Mouse (Mus musculus): ENCODE data around the gene Pin1. TPM values are rescaled to one million over a fixed set of nuclear protein-coding genes. Genes with fewer than 3 reads are reported as not detected.
"Not testable (repeated sequence)": the region's sequence is repeated elsewhere in the genome, so short reads cannot be mapped to it uniquely, and the experiment has no call there.

Gene Pin1
- total RNA-seq, 1 experiment from 2014 or later, result 20.2 TPM

GRCm38 (mm10) chr9:20662325-20662724 is 10.4 kb downstream of the Pin1 start:
- peak; percentile 84 for DNase-seq

- no peak for DNase-seq
Measured at GRCm38 (mm10) chr9:20662874-20663273, 11.0 kb downstream of the Pin1 start.

GRCm38 (mm10) chr9:20663956-20664355 is 12.1 kb downstream of the Pin1 start:
- DNase-seq, result no peak

DNA sequence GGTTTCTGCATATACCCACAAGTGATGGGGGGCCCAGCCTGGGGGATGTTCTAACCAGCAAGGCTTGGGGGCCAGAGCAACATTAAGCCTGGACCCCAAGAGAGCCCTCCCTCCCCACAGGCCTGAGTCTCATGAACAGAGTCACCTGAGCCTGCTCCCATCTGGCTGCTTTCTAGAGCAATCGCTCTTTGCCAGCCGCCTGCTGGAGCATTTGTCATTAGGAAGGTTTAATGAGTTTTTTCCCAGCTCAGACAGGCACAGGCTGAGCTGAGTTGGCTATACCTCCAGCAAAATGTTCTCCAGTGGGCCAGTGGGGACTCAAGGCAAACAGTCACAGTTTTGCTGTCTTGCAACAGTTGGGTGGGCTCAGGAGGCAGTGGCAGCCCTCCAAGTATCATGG is 12.5 kb downstream of the Pin1 start:
- DNase-seq, result no peak

DNA sequence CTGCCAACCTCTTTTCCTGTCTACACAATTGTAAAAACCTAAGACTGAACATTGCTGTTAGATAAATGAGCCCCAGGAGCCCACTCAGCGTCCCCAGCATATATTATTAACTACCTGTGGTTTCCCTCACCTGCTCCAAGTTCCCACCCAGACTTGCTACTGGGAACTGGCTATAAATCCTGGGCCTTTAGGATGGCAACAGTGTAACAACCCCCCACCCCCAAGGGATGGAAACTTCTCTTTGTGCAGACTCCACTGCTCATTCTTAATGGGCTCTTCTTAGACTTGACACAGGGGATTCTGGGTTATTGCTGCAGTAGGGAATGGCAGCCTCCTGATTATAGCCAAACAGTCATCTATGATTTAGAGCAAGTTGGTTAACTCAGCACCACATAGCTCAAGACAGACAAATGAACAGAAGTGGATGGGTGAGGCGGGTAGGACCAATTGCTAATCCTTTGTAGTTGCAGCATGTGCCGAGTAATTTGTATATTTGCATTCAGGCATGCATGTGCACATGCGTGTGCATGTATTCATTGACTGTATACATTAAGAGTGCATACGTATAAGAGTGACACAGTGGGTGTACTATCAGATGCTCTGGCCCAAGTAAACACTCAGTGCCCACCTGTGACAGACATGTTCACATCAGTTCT is 13.2 kb downstream of the Pin1 start:
- no peak for DNase-seq

- no peak for DNase-seq
Measured at GRCm38 (mm10) chr9:20665925-20666324, 14.0 kb downstream of the Pin1 start.

GRCm38 (mm10) chr9:20666510-20667034 is 14.7 kb downstream of the Pin1 start:
- DNase-seq, result no peak

DNA sequence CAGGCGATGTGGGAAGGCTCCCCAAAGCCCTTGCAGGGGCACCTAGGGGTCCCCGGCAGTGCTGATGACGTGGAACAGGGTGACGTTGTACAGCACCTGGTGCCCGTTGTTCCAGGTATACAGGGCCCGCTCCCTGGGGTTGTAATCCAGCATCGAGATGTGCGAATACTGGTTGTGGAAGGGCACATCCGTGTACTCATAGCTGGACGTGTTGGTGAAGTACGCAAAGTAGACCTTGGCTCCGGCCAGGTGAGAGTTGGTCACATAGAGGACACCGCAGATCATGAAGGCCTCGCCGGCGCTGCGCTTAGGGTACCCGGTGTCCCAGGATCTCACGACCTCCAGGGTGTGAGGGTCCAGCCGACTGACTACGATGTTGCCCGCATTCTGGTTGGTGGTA is 16.2 kb downstream of the Pin1 start:
- no peak for DNase-seq

DNA sequence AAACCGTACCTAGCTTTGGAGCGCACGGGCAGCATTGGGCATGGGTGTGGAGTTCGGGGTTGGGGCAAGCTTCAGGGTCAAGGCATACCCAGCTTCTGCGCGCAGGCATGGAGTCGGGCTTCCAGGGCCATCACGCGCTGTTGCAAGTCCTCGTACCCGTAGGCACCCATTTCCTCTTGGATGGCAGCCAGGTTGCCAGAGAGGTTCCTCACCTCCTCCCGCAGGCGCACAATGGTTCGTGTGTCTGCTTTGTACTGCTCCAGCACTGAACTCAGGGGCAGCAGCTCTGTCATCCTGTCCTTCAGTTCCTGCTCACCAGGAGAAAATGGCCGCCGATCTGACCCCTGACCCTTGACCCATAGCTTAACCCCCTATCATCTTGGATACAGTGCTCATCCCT is 20.2 kb downstream of the Pin1 start:
- no peak for DNase-seq

DNA sequence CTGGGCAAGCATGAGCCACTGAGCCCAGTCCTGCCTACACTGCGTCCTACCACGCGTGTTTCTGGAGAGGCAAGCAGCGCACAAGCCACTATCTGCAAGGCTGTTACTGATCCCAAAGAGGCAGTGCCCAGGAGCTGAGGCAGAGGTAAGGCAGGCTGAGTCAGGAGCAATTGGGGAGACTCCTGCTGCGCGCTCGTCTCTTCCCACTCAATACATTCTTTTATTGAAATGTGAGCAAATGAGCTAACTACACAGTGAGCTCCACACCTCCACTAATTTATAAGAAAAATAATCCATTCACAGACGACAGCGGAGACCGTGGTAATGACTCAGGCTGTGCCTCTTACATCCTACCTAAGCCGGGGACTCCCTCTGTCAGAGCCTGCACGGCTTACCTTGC is 26.0 kb downstream of the Pin1 start:
- DNase-seq, result no peak

DNA sequence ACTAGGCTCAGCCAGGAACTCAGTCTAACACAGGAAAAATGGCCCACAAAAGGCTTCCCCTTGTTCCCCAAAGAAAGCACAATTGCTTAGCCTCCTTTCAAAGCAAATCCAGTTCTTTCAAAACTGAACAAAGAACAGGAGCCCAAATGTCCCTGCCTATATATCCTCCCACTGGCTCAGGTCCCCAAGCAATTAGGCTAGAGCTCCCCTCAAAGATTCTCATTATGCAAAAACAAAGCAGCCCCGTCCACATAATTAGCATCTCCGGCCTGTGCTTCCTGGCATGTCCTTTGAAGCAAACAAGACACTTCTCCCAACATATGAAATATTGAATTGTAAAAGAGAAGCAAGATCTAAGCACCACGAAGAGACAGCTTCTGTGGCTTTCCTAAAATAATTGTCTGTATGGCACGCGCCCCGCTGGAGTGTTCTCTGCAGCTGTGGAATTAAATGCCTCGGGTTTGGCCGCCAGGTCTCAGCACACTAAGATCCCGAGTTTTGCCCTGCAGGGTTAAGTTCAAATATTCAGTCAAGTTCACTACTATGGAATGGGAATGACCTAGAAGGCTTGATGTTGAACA is 28.6 kb downstream of the Pin1 start:
- DNase-seq, result no peak

GRCm38 (mm10) chr9:20681546-20682388 is 29.9 kb downstream of the Pin1 start:
- no peak for DNase-seq

DNA sequence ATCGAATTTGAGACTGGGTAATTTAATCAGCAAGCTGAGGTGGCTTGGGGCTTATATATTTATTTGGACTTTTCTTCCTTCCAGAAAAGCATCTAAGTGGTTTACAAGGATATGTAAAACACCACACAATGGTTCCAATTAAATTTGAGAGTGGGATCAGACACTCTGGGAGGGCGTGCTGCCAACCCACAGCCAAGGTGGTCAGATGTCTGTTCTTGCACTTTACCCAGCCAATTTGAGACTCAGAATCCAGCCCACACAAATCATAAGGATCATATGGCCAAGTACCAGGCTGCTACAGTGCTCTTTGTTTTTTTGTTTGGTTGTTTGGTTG is 30.5 kb downstream of the Pin1 start:
- DNase-seq, result no peak

GRCm38 (mm10) chr9:20685081-20685861 is 33.4 kb downstream of the Pin1 start:
- no peak for DNase-seq

DNA sequence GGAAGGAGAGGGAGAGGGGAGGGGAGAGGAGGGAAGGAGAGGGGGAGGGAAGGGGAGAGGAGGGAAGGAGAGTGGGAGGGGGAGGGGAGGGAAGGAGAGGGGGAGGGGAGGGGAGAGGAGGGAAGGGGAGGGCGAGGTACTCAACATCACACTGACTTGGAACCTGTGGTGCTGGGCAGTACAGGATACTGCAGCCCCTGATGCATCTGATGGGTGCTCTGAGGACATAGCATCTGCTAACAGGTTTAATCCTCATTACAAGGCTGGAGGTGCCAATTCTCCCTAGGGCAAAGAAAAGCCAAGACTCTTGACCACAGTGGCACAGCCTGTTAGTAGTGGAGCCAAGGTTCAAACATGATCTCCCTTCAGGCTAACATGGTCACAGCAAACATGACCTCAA is 37.5 kb downstream of the Pin1 start:
- no peak for DNase-seq

DNA sequence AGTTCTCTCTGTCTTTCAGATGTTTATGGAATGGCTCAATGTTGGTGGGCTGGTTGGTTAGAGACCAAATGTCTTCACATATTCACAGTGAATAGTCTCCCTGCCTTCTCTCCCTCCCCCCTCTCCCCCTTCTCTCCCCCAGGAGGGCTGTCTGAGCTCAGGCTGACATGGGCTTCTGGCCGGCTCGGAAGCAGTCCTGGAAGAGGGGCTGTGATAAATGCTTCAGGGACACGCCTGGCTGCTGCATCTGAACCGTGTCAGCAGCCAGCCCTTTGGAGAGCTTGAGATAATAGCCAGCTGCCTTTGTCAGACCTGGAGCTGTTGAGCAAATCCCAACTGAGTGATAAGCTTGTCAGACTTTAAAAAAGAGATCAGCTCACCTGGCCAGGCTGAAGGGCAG is 38.0 kb downstream of the Pin1 start:
- DNase-seq, result no peak

GRCm38 (mm10) chr9:20690449-20690848 is 38.6 kb downstream of the Pin1 start:
- DNase-seq, result not testable (repeated sequence)

- peak; percentile 29 for DNase-seq
Measured at GRCm38 (mm10) chr9:20692863-20693262, 41.0 kb downstream of the Pin1 start.

- DNase-seq, result peak; percentile 43
Measured at GRCm38 (mm10) chr9:20694721-20695235, 42.9 kb downstream of the Pin1 start.

GRCm38 (mm10) chr9:20696107-20696712 is 44.3 kb downstream of the Pin1 start:
- no peak for DNase-seq

DNA sequence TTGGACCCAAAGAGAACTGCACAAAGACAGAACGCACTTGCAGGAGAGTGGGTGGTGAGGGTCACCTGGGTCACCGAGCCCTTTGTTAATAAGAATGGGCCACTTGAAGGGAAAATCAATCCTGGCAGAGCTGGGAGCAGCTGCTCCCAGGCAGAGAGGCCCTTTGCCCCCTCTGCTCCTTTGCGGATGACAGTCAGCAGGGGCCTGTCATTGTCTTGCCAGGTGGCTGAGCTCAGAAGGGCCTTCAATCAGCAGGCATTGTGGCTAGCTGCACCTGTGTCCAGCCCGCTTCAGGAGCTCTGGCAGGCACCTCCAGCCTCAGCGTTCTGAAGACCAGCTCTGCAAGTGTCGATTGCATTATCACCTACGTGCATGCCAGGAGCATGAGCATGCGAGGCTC is 45.6 kb downstream of the Pin1 start:
- no peak for DNase-seq

GRCm38 (mm10) chr9:20703832-20704380 is 52.0 kb downstream of the Pin1 start:
- no peak for DNase-seq
